ENCODE assay signal across 28 mouse cellular contexts in the genomic region with DNA sequence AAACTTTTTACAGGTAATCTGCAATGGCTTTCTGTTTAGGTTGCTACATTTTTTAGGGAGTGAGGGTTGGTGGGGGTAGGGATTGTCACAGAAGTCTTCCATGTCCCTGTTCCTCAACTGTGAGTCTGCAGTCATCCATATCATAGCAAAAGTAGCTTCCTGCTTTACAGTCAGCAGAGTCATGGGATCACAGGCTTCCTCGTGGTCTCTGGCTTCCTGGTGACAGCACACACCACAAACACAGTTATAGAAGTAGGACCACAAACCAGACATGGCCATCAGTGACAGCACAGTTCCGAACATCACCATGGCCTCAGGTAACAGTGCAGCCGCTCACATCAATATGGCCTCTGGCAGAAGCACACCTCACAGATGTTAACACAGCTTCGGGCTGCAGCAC. TPM values are rescaled to one million over a fixed set of nuclear protein-coding genes. Genes with fewer than 3 reads are reported as not detected.
A peak's percentile ranks its signal among the peaks of the same experiment; 100 is the strongest.
DNase-seq lines count a peak whose midpoint lies in the region; ATAC-seq lines count a peak whose summit lies in the region.
"Had no signal": no experiment of that assay in that cellular context is flagged by ENCODE, and none has a peak within 500 bp of the region (broad histone marks: within the 10 kb centered on the region; RNA-seq: fewer than 3 reads in every experiment).

No protein-coding gene starts in this region.

- no peak for ATAC-seq in heart, embryonic 14.5 days (ENCODE audit: insufficient number of reproducible peaks, insufficient read depth, low FRiP score, low read depth)
- ATAC-seq: forebrain, embryonic 13.5 days; intestine, embryonic 15.5 days; lung, postnatal 0 days had no signal

- peak overlapping the region; percentile 29; the same call in 1 of the 2 replicates for H3K4me2 ChIP-seq in heart, embryonic 14.5 days (ENCODE audit: low read length)
- H3K4me2 ChIP-seq: embryonic facial prominence, embryonic 12.5 days; forebrain, embryonic 13.5 days; hindbrain, embryonic 15.5 days; intestine, embryonic 15.5 days had no signal

- no peaks in the 10 kb centered on the region for H3K36me3 ChIP-seq in heart, embryonic 14.5 days (ENCODE audit: control insufficient read depth, insufficient read depth, low read length)
- H3K36me3 ChIP-seq in megakaryocyte, embryonic 14.5 days (replicated peaks; ENCODE audit: low read length), result no peaks in the 10 kb centered on the region
- H3K36me3 ChIP-seq: embryonic facial prominence, embryonic 12.5 days; hindbrain, embryonic 15.5 days; intestine, embryonic 15.5 days; midbrain, embryonic 10.5 days had no signal

- no peaks in the 10 kb centered on the region for H3K27me3 ChIP-seq in heart, embryonic 14.5 days (ENCODE audit: control insufficient read depth, insufficient read depth, low read length)
- H3K27me3 ChIP-seq in megakaryocyte, embryonic 14.5 days (replicated peaks), result no peaks in the 10 kb centered on the region
- H3K27me3 ChIP-seq: embryonic facial prominence, embryonic 12.5 days; forebrain, embryonic 13.5 days; hindbrain, embryonic 15.5 days; intestine, embryonic 15.5 days had no signal

- H3K4me3 ChIP-seq in heart, embryonic 14.5 days (ENCODE audit: control insufficient read depth in 1 of 2, insufficient read depth in 1 of 2, low read depth in 1 of 2, low read length in 2 of 2), result no peak overlapping the region
- H3K4me3 ChIP-seq in brown adipose tissue, adult 24 weeks (ENCODE audit: insufficient read depth, low read depth, low read length), result no peak overlapping the region
- H3K4me3 ChIP-seq in megakaryocyte, embryonic 14.5 days (replicated peaks), result peak overlapping the region; percentile 84
- H3K4me3 ChIP-seq: embryonic facial prominence, embryonic 12.5 days; erythroblast, embryonic 14.5 days; forebrain, embryonic 13.5 days; hindbrain, embryonic 15.5 days; intestine, embryonic 15.5 days; midbrain, embryonic 10.5 days had no signal

- 0 out of 4 replicates have a peak, but pooled peaks cover 0 to 5% of the 10 kb centered on the region in 2 experiments for H3K4me1 ChIP-seq in heart, embryonic 14.5 days (ENCODE audit: control insufficient read depth in 2 of 2, insufficient read depth in 2 of 2, low read length in 2 of 2)
- peaks cover 3% of the 10 kb centered on the region for H3K4me1 ChIP-seq in brown adipose tissue, adult 24 weeks (ENCODE audit: control insufficient read depth, insufficient read depth, insufficient read length, low read length)
- peaks cover 54% of the 10 kb centered on the region for H3K4me1 ChIP-seq in megakaryocyte, embryonic 14.5 days
- H3K4me1 ChIP-seq: embryonic facial prominence, embryonic 12.5 days; forebrain, embryonic 13.5 days; hindbrain, embryonic 15.5 days had no signal

- DNase-seq in heart, postnatal 10 days, result no peak
- peak; percentile 67 for DNase-seq in 416B (ENCODE audit: low read depth)
- DNase-seq in adrenal gland, postnatal 36 days, result no peak
- DNase-seq in left cerebral cortex, postnatal 4 days, result no peak
- DNase-seq: adrenal gland, adult 2 months; cerebellum, adult 9-11 months; gastrocnemius, postnatal 10 days; kidney, adult 9 months; kidney, postnatal 25 days; retina, postnatal 1 day; right cerebral cortex, postnatal 4 days had no signal

- 65% methylated on average over 4 of the region's 4 CpGs for WGBS in heart, embryonic 14.5 days

- H3K27ac ChIP-seq in heart, embryonic 14.5 days (replicated peaks in 1 of 2; ENCODE audit: control insufficient read depth in 1 of 2, insufficient read depth in 1 of 2, low read depth in 2 of 2, low read length in 2 of 2), result no peak overlapping the region
- peak overlapping the region; percentile 55 for H3K27ac ChIP-seq in brown adipose tissue, adult 24 weeks (replicated peaks; ENCODE audit: low read depth, low read length)
- H3K27ac ChIP-seq: embryonic facial prominence, embryonic 12.5 days; forebrain, embryonic 13.5 days; hindbrain, embryonic 15.5 days; intestine, embryonic 15.5 days; liver, embryonic 14.5 days; midbrain, embryonic 10.5 days had no signal

- no peaks in the 10 kb centered on the region for H3K9me3 ChIP-seq in heart, embryonic 14.5 days (ENCODE audit: control insufficient read depth, low read length)
- no peaks in the 10 kb centered on the region for H3K9me3 ChIP-seq in megakaryocyte, embryonic 14.5 days
- H3K9me3 ChIP-seq: embryonic facial prominence, embryonic 12.5 days; forebrain, embryonic 13.5 days; hindbrain, embryonic 15.5 days; intestine, embryonic 15.5 days; midbrain, embryonic 10.5 days had no signal

- intact Hi-C loops in heart, postnatal 10 days (cut with DNase I), result no loop called here
- intact Hi-C loops in left cerebral cortex, postnatal 4 days (cut with DNase I), result no loop called here

- no peak overlapping the region for H3K9ac ChIP-seq in heart, embryonic 14.5 days (ENCODE audit: low read length)
- H3K9ac ChIP-seq: embryonic facial prominence, embryonic 12.5 days; forebrain, embryonic 13.5 days; hindbrain, embryonic 15.5 days; intestine, embryonic 15.5 days; liver, embryonic 14.5 days had no signal

RNA-seq across cellular contexts. Expression of gene Pfpl, which starts 14.9 kb away (rescaled TPM):
- not detected in 2 replicates for polyA plus RNA-seq in heart, embryonic 14.5 days (2014; fragmentation: Nextera tagmentation; extraction: Ambion mirVana)
- not detected for total RNA-seq in heart, postnatal 10 days (2021)
- polyA plus RNA-seq in brown adipose tissue, adult 24 weeks (2012; ENCODE audit: insufficient read depth, insufficient read length, missing spikeins), result not detected in 2 replicates
- not detected in 2 replicates for polyA plus RNA-seq in megakaryocyte, embryonic 14.5 days (2012; ENCODE audit: insufficient read depth, low replicate concordance)
- not detected for total RNA-seq in adrenal gland, postnatal 36 days (2021)
- not detected for total RNA-seq in left cerebral cortex, postnatal 4 days (2021)
- total RNA-seq: adrenal gland, adult 2 months; gastrocnemius, postnatal 10 days; layer of hippocampus, adult 8-10 months; left cerebral cortex, adult 18-20 months; midbrain, postnatal 0 days had no signal
- polyA plus RNA-seq: adrenal gland, adult 2 months; C2C12; embryonic facial prominence, embryonic 12.5 days; erythroblast, embryonic 14.5 days; forebrain, embryonic 13.5 days; heart, postnatal 0 days; hindbrain, embryonic 15.5 days; intestine, embryonic 15.5 days; limb, embryonic 11.5 days; liver, embryonic 14.5 days; lung, postnatal 0 days; midbrain, embryonic 10.5 days; midbrain, postnatal 0 days had no signal

RNA-seq across cellular contexts. Expression of gene Mpeg1, which starts 18.0 kb away (rescaled TPM):
- polyA plus RNA-seq in heart, embryonic 14.5 days (2014; fragmentation: Nextera tagmentation; extraction: Ambion mirVana), result 0.95 and 1.2 TPM in 2 replicates
- total RNA-seq in heart, postnatal 10 days (2021), result 1 to 10 TPM; 4.8 to 5.3 TPM
- 6.3 and 7.9 TPM in 2 replicates for polyA plus RNA-seq in brown adipose tissue, adult 24 weeks (2012; ENCODE audit: insufficient read depth, insufficient read length, missing spikeins)
- 6.5 TPM in 1 of 2 replicates, not detected in the other for polyA plus RNA-seq in megakaryocyte, embryonic 14.5 days (2012; ENCODE audit: insufficient read depth, low replicate concordance)
- total RNA-seq in adrenal gland, postnatal 36 days (2021), result 10 to 100 TPM; 23.7 to 25.0 TPM
- total RNA-seq in left cerebral cortex, postnatal 4 days (2021), result 1 to 10 TPM; 3.7 to 5.0 TPM

RNA-seq across cellular contexts. Expression of gene Olfr1441, which starts 25.3 kb away (rescaled TPM):
- polyA plus RNA-seq in heart, embryonic 14.5 days (2014; fragmentation: Nextera tagmentation; extraction: Ambion mirVana), result not detected in 2 replicates
- total RNA-seq in heart, postnatal 10 days (2021), result not detected
- polyA plus RNA-seq in brown adipose tissue, adult 24 weeks (2012; ENCODE audit: insufficient read depth, insufficient read length, missing spikeins), result not detected in 2 replicates
- not detected in 2 replicates for polyA plus RNA-seq in megakaryocyte, embryonic 14.5 days (2012; ENCODE audit: insufficient read depth, low replicate concordance)
- not detected for total RNA-seq in adrenal gland, postnatal 36 days (2021)
- total RNA-seq in left cerebral cortex, postnatal 4 days (2021), result not detected
- total RNA-seq: adrenal gland, adult 2 months; gastrocnemius, postnatal 10 days; layer of hippocampus, adult 8-10 months; left cerebral cortex, adult 18-20 months; midbrain, postnatal 0 days had no signal
- polyA plus RNA-seq: adrenal gland, adult 2 months; C2C12; embryonic facial prominence, embryonic 12.5 days; erythroblast, embryonic 14.5 days; forebrain, embryonic 13.5 days; heart, postnatal 0 days; hindbrain, embryonic 15.5 days; intestine, embryonic 15.5 days; limb, embryonic 11.5 days; liver, embryonic 14.5 days; lung, postnatal 0 days; midbrain, embryonic 10.5 days; midbrain, postnatal 0 days had no signal

RNA-seq across cellular contexts. Expression of gene Olfr1440, which starts 55.5 kb away (rescaled TPM):
- polyA plus RNA-seq in heart, embryonic 14.5 days (2014; fragmentation: Nextera tagmentation; extraction: Ambion mirVana), result not detected in 2 replicates
- not detected for total RNA-seq in heart, postnatal 10 days (2021)
- not detected in 2 replicates for polyA plus RNA-seq in brown adipose tissue, adult 24 weeks (2012; ENCODE audit: insufficient read depth, insufficient read length, missing spikeins)
- not detected in 2 replicates for polyA plus RNA-seq in megakaryocyte, embryonic 14.5 days (2012; ENCODE audit: insufficient read depth, low replicate concordance)
- total RNA-seq in adrenal gland, postnatal 36 days (2021), result not detected
- not detected for total RNA-seq in left cerebral cortex, postnatal 4 days (2021)
- total RNA-seq: adrenal gland, adult 2 months; gastrocnemius, postnatal 10 days; layer of hippocampus, adult 8-10 months; left cerebral cortex, adult 18-20 months; midbrain, postnatal 0 days had no signal
- polyA plus RNA-seq: adrenal gland, adult 2 months; C2C12; embryonic facial prominence, embryonic 12.5 days; erythroblast, embryonic 14.5 days; forebrain, embryonic 13.5 days; heart, postnatal 0 days; hindbrain, embryonic 15.5 days; intestine, embryonic 15.5 days; limb, embryonic 11.5 days; liver, embryonic 14.5 days; lung, postnatal 0 days; midbrain, embryonic 10.5 days; midbrain, postnatal 0 days had no signal

RNA-seq across cellular contexts. Expression of gene Dtx4, which starts 58.7 kb away (rescaled TPM):
- polyA plus RNA-seq in heart, embryonic 14.5 days (2014; fragmentation: Nextera tagmentation; extraction: Ambion mirVana), result 1.8 and 2.0 TPM in 2 replicates
- 10 to 100 TPM in 1 of 2 experiments, 1 to 10 TPM in 1; 9.6 to 10.7 TPM for total RNA-seq in heart, postnatal 10 days (2021)
- 8.0 and 8.5 TPM in 2 replicates for polyA plus RNA-seq in brown adipose tissue, adult 24 weeks (2012; ENCODE audit: insufficient read depth, insufficient read length, missing spikeins)
- 1.9 and 2.5 TPM in 2 replicates for polyA plus RNA-seq in megakaryocyte, embryonic 14.5 days (2012; ENCODE audit: insufficient read depth, low replicate concordance)
- 10 to 100 TPM; 11.4 to 17.6 TPM for total RNA-seq in adrenal gland, postnatal 36 days (2021)
- total RNA-seq in left cerebral cortex, postnatal 4 days (2021), result 100 to 1,000 TPM; 124 to 146 TPM
